In genomic region chr2:168281582-168281981, GRCm38 (mm10) we compare ENCODE assay signal across 8 mouse cellular contexts. TPM values are rescaled to one million over a fixed set of nuclear protein-coding genes. Genes with fewer than 3 reads are reported as not detected.
A peak's percentile ranks its signal among the peaks of the same experiment; 100 is the strongest.
DNase-seq lines count a peak whose midpoint lies in the region; ATAC-seq and TF ChIP-seq lines count a peak whose summit lies in the region.

Gene Kcng1 (minus strand): TSS chr2:168281736.

- peak within 1 kb of the TSS; percentile 99 for H3K4me2 ChIP-seq in embryonic facial prominence, embryonic 15.5 days (replicated peaks)
- peak within 1 kb of the TSS; percentile 89 for H3K4me2 ChIP-seq in midbrain, embryonic 16.5 days (ENCODE audit: low read length)

- peaks cover 58% of the 10 kb centered on the region for H3K27me3 ChIP-seq in embryonic facial prominence, embryonic 15.5 days
- H3K27me3 ChIP-seq in midbrain, embryonic 16.5 days (ENCODE audit: control insufficient read depth, insufficient read depth, low read depth, low read length) = peaks cover 31% of the 10 kb centered on the region

- no peaks in the 10 kb centered on the region for H3K36me3 ChIP-seq in embryonic facial prominence, embryonic 15.5 days
- H3K36me3 ChIP-seq in midbrain, embryonic 16.5 days (ENCODE audit: control insufficient read depth, insufficient read depth, low read length) = no peaks in the 10 kb centered on the region

- H3K4me3 ChIP-seq in layer of hippocampus, adult 2 months = peak within 1 kb of the TSS; percentile 72
- H3K4me3 ChIP-seq in embryonic facial prominence, embryonic 15.5 days (replicated peaks) = peak within 1 kb of the TSS; percentile 58
- peak within 1 kb of the TSS; percentile 49 for H3K4me3 ChIP-seq in midbrain, embryonic 16.5 days (ENCODE audit: low read depth, low read length)

- H3K27ac ChIP-seq in layer of hippocampus, adult 2 months = peak within 1 kb of the TSS; percentile 85
- no peak within 1 kb of the TSS for H3K27ac ChIP-seq in embryonic facial prominence, embryonic 15.5 days (replicated peaks)
- H3K27ac ChIP-seq in midbrain, embryonic 16.5 days (ENCODE audit: low read length) = no peak within 1 kb of the TSS

- peak within 1 kb of the TSS; percentile 23; the same call in 1 of the 2 replicates for H3K9ac ChIP-seq in embryonic facial prominence, embryonic 15.5 days
- peak within 1 kb of the TSS; percentile 62 for H3K9ac ChIP-seq in midbrain, embryonic 16.5 days (ENCODE audit: low read depth, low read length)

- peaks cover 16% of the 10 kb centered on the region for H3K4me1 ChIP-seq in embryonic facial prominence, embryonic 15.5 days
- H3K4me1 ChIP-seq in midbrain, embryonic 16.5 days (ENCODE audit: control insufficient read depth, insufficient read depth, low read length) = peaks cover 12% of the 10 kb centered on the region; the same call in 1 of the 2 replicates

- no peak for DNase-seq in layer of hippocampus, adult 2 months (ENCODE audit: low spot score in 2 of 2)
- DNase-seq in layer of hippocampus, adult 9-11 months = no peak
- DNase-seq in layer of hippocampus, postnatal 14 days (ENCODE audit: low spot score in 2 of 2) = no peak
- no peak for DNase-seq in spleen, postnatal 10 days (ENCODE audit: low spot score in 2 of 2)
- DNase-seq in adrenal gland, postnatal 25 days = no peak
- DNase-seq in right cerebral cortex, postnatal 4 days = no peak

- TF ChIP-seq CTCF in layer of hippocampus, adult 2 months (conservative IDR thresholded peaks at IDR 0.05) = no peak

- WGBS in embryonic facial prominence, embryonic 15.5 days = 16% methylated on average over 12 of the region's 12 CpGs
- WGBS in midbrain, embryonic 16.5 days = 19% methylated on average over 12 of the region's 12 CpGs

- ATAC-seq in embryonic facial prominence, embryonic 15.5 days (ENCODE audit: insufficient number of reproducible peaks, low FRiP score, low TSS enrichment, low read depth) = no peak
- peak; percentile 3; the same call in 1 of the 2 replicates for ATAC-seq in midbrain, embryonic 16.5 days

- H3K9me3 ChIP-seq in embryonic facial prominence, embryonic 15.5 days (replicated peaks) = peaks cover 6% of the 10 kb centered on the region; the same call in 1 of the 2 replicates
- 0 out of 2 replicates have a peak, but pooled peaks cover 3% of the 10 kb centered on the region for H3K9me3 ChIP-seq in midbrain, embryonic 16.5 days (replicated peaks; ENCODE audit: control insufficient read depth, low read length, poor library complexity, severe bottlenecking)

RNA-seq across cellular contexts. Expression of gene Kcng1, which starts in this region (rescaled TPM):
- 10 to 100 TPM; 37.9 to 39.8 TPM for total RNA-seq in layer of hippocampus, adult 2 months (2021)
- 1.7 and 2.1 TPM in 2 replicates for polyA plus RNA-seq in embryonic facial prominence, embryonic 15.5 days (2015; fragmentation: Nextera tagmentation; extraction: Ambion mirVana)
- 10 to 100 TPM; 33.0 to 41.3 TPM for total RNA-seq in layer of hippocampus, postnatal 14 days (2021)
- 3.5 and 3.6 TPM in 2 replicates for polyA plus RNA-seq in midbrain, embryonic 16.5 days (2015; fragmentation: Nextera tagmentation; extraction: Ambion mirVana)
- total RNA-seq in adrenal gland, postnatal 25 days (2021) = 0.06 TPM in 1 of 2 replicates, not detected in the other

Comparison
In these comparisons a context has a peak if more than half of its experiments do, and no peak if none do; other contexts are left out.
1. RNA of gene Kcng1 (total RNA-seq): 33.0 to 41.3 TPM in layer of hippocampus, postnatal 14 days and 37.9 to 39.8 TPM in layer of hippocampus, adult 2 months; 0.06 TPM in adrenal gland, postnatal 25 days; every median in the first group is over 10 times any median in the second.
2. Peak in every context shown above with its lines, with median percentiles within 50 percentile points of each other: H3K4me3 ChIP-seq.